Mouse (Mus musculus) right cerebral cortex, postnatal 4 days (tissue): ENCODE data around the gene Fam72a.

Experiments
- DNase-seq: peaks from one replicate; pipeline ENCODE4 v3.0.0-alpha.2; 2022

The Fam72a gene

DNA sequence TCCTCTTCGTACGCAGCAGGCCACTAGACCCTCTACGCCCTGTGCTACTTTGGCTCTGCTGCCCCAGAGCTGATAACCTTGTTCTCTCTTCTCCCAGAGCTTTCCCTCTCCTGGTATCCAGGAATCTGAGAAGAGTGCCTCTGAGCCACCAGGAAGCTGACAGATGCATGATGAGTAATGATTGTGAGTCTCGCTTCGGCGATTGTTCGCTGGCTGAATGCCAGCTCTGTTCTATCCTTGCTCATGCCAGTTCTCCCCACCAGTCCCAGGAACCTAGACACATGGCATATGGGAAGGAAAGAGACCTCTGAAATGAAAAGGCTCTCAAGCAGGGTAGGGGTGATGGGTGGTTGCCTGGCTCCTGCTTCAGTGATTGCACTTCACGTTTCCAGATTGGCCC lies 59.1 kb downstream of the Fam72a start:
- no peak for DNase-seq
